Mouse (Mus musculus): ENCODE measurements around the gene Was. TPM values are rescaled to one million over a fixed set of nuclear protein-coding genes. Genes with fewer than 3 reads are reported as not detected.
"Not testable (repeated sequence)": the region's sequence is repeated elsewhere in the genome, so short reads cannot be mapped to it uniquely, and the experiment has no call there.

Was gene
- total RNA-seq, 1 experiment from 2014 or later, result 134 TPM

- ATAC-seq (replicated peaks; ENCODE audit: insufficient number of reproducible peaks, low FRiP score, low TSS enrichment, poor library complexity, severe bottlenecking), result no peak
Measured at GRCm38 (mm10) chrX:8084771-8085259, 5.5 kb downstream of the Was start.

DNA sequence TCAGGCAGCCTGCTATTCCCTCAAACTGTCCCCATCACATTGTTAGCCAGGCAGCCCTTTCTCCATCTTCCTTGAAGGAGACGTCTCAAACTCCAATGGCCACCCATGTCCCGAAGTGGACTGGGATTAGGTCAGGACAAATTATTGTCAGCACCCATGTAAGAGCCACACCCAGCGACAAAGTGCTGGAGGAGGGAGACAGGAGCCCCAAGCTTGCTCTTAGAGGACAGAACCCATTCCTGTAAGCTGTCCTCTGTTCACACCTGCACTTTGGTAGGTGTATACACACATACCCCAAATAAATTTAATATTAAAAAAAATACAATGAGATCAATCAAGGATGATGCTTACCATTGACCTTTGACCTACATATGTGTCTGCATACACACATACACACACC, 15.2 kb downstream of the Was start:
- no peak for ATAC-seq (replicated peaks; ENCODE audit: insufficient number of reproducible peaks, low FRiP score, low TSS enrichment, poor library complexity, severe bottlenecking)

GRCm38 (mm10) chrX:8074430-8075014, 15.8 kb downstream of the Was start, which contains the start of gene Suv39h1:
Gene Suv39h1 (minus strand): TSS chrX:8074760.
- ATAC-seq (replicated peaks; ENCODE audit: insufficient number of reproducible peaks, low FRiP score, low TSS enrichment, poor library complexity, severe bottlenecking), result peak; percentile 98

DNA sequence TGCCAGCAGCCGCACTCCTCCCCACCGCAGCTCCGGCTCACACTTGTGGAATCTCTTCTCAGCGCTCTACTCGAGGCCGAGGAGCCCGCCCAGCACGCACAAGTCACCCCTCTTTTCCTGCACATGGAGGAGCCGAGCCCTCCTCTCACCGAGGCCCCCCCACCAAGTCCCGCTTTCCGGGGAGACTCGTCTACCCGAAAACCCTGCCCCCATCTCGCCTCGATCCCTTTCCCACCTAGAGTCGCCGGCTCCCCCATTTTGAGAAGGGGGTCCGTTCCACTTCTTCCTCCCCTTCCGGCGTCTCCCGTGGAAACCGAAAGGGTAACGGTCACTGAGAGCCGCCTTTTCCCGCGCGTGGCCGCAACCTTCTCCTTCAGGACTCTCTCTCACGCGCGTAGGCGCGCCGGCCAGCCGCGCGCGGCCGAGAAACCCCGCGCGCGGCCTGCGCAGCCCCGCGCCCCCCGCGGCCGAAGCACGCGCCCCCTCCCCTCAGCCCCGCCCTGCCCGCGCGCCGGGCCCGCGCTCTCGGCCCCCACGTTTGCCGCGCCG, 16.3 kb downstream of the Was start:
- no peak for ATAC-seq (replicated peaks; ENCODE audit: insufficient number of reproducible peaks, low FRiP score, low TSS enrichment, poor library complexity, severe bottlenecking)

DNA sequence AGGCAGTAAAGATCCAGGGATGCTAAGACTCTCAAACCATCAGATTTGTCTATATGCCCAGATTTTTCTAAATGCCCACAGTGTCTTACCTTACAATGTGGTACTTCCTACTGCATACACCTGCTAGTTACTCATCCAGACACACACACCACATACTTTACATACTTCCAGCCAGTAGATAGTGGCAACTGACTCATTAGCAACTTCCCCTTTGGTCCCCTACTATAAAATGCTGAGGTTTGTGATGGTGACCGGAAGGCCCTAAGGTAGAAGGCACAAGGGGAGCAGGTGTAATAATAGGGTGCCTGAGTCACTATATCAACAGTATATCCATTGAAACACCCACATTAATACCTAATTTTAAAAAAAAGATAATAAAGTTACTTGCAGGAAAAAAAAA, 21.1 kb downstream of the Was start:
- ATAC-seq (replicated peaks; ENCODE audit: insufficient number of reproducible peaks, low FRiP score, low TSS enrichment, poor library complexity, severe bottlenecking), result no peak

DNA sequence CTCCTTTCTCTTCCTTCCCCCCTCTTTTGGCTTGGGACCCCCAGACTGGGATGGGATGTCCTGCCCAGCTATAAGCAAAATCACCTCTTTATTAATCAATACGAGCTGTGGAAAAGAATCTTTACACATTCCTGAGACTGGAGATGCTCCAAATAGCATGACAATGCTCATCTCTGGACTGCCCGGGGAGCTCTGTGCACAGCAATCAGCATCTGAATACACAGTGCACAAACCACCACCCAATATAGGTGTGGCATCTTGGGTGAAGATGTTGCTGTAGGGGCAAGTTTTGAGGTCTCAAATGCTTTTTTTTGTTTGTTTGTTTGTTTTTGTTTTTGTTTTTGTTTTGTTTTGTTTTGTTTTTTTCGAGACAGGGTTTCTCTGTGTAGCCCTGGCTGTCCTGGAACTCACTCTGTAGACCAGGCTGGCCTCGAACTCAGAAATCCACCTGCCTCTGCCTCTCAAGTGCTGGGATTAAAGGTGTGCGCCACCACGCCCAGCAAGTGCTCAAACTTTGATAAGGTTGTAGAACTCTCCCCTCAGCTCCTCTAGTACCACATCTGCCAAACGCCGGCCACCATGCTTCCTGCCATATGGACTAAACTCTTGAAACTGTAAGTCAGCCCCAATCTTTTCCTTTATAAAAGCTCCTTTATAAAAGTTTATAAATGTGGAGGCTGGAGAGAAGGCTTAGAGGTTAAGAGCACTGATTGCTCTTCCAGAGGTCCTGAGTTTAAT, 39.1 kb downstream of the Was start:
- not testable (repeated sequence) for ATAC-seq (replicated peaks; ENCODE audit: insufficient number of reproducible peaks, low FRiP score, low TSS enrichment, poor library complexity, severe bottlenecking)

DNA sequence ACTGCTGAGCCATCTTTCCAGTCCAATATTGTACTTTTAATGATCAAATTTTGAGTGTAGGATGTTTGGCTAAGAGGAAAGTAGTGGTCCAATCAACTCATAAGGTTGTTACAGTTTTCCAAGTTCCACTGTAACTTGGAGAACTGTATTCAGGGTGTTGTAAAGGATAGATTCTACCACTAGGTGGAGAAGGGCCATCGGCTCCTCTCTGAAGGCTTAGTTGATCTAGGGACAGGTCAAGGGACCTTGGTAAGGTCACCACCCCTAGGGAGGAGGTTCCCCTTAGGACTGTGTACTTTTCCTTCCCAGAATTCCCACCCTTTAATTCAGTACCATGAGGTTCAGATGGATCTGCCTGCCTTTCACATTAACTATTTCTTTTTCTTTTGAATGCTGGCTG, 57.3 kb downstream of the Was start:
- ATAC-seq (replicated peaks; ENCODE audit: insufficient number of reproducible peaks, low FRiP score, low TSS enrichment, poor library complexity, severe bottlenecking), result no peak

Other genes starting within 250 kb of the Was start
- gene Otud5, start 249.1 kb downstream of the Was start, total RNA-seq (2017), result 79.5 to 120 TPM (median 107 TPM) in 3 replicates
- 3.0 to 9.9 TPM (median 3.6 TPM) in 3 replicates for gene Pim2, start 212.2 kb downstream of the Was start, total RNA-seq (2017)
- gene Slc35a2, start 206.5 kb downstream of the Was start, total RNA-seq (2017), result 7.9 to 18.1 TPM (median 15.9 TPM) in 3 replicates
- gene Pqbp1, start 191.2 kb downstream of the Was start, total RNA-seq (2017), result 119 to 165 TPM (median 164 TPM) in 3 replicates
- gene Timm17b, start 191.1 kb downstream of the Was start, total RNA-seq (2017), result 12.0 to 33.0 TPM (median 21.2 TPM) in 3 replicates
- gene Gm10491, start 182.7 kb downstream of the Was start, total RNA-seq (2017), result not detected in 3 replicates
- not detected in 3 replicates for gene Gm10490, start 181.0 kb downstream of the Was start, total RNA-seq (2017)
- not detected in 3 replicates for gene Pcsk1n, start 170.7 kb downstream of the Was start, total RNA-seq (2017)
- gene Eras, start 161.9 kb downstream of the Was start, total RNA-seq (2017), result not detected in 3 replicates
- gene Hdac6, start 142.6 kb downstream of the Was start, total RNA-seq (2017), result 3.3 to 4.6 TPM (median 4.1 TPM) in 3 replicates
- 1.4 to 17.9 TPM (median 3.3 TPM) in 3 replicates for gene Gata1, start 112.4 kb downstream of the Was start, total RNA-seq (2017)
- gene Glod5, start 72.0 kb downstream of the Was start, total RNA-seq (2017), result not detected in 3 replicates
- gene Suv39h1, start 15.7 kb downstream of the Was start, total RNA-seq (2017), result 19.0 to 19.7 TPM (median 19.1 TPM) in 3 replicates
- 22.2 to 44.8 TPM (median 28.6 TPM) in 3 replicates for gene Wdr13, start 42.4 kb upstream of the Was start, total RNA-seq (2017)
- gene Rbm3, start 55.4 kb upstream of the Was start, total RNA-seq (2017), result 767 to 1,158 TPM (median 1,044 TPM) in 3 replicates
- 3.3 to 6.7 TPM (median 5.1 TPM) in 3 replicates for gene Tbc1d25, start 85.7 kb upstream of the Was start, total RNA-seq (2017)
- gene Ebp, start 103.0 kb upstream of the Was start, total RNA-seq (2017), result 88.6 to 117 TPM (median 97.4 TPM) in 3 replicates
- 3.1 TPM in 1 of 3 replicates, not detected in the others for gene Porcn, start 116.0 kb upstream of the Was start, total RNA-seq (2017)
- 6.1 to 10.3 TPM (median 7.9 TPM) in 3 replicates for gene Ftsj1, start 161.9 kb upstream of the Was start, total RNA-seq (2017)
- not detected in 3 replicates for gene Slc38a5, start 180.6 kb upstream of the Was start, total RNA-seq (2017)
- not detected in 3 replicates for gene Ssxb10, start 236.9 kb upstream of the Was start, total RNA-seq (2017)

Data from monocyte, adult 5-6 weeks (primary cell).